Mouse (Mus musculus) ovary, adult 10 weeks (tissue): ENCODE data around the gene Col5a2. TPM values are rescaled to one million over a fixed set of nuclear protein-coding genes. Genes with fewer than 3 reads are reported as not detected.

ENCODE experiments used
- polyA plus RNA-seq: library from polyadenylated mRNA; stranded (reverse); fragments of 350-450 nt; fragmentation: Illumina TruSeq; extraction: RNeasy Lipid Tissue Mini Kit (QIAGEN cat#74804); gene quantifications from one replicate; pipeline ENCODE4 v1.2.3, GENCODE M21; 2014

Col5a2 gene
- polyA plus RNA-seq = 37.2 TPM

GRCm38 (mm10) chr1:45502865-45503332 is at the start of gene Col5a2:
Col5a2 (minus strand) TSS chr1:45503282.

Other genes starting within 250 kb of the Col5a2 start
- 691 TPM for gene Col3a1, start 191.7 kb downstream of the Col5a2 start, polyA plus RNA-seq